Mouse (Mus musculus): ENCODE results near the gene Car9. TPM values are rescaled to one million over a fixed set of nuclear protein-coding genes. Genes with fewer than 3 reads are reported as not detected.
A peak's percentile ranks its signal among the peaks of the same experiment; 100 is the strongest.
"Not testable (repeated sequence)": the region's sequence is repeated elsewhere in the genome, so short reads cannot be mapped to it uniquely, and the experiment has no call there.

The Car9 gene
- total RNA-seq, 4 experiments from 2014 or later: 0.32 to 0.68 (median 0.56) TPM; not detected in 1

DNA sequence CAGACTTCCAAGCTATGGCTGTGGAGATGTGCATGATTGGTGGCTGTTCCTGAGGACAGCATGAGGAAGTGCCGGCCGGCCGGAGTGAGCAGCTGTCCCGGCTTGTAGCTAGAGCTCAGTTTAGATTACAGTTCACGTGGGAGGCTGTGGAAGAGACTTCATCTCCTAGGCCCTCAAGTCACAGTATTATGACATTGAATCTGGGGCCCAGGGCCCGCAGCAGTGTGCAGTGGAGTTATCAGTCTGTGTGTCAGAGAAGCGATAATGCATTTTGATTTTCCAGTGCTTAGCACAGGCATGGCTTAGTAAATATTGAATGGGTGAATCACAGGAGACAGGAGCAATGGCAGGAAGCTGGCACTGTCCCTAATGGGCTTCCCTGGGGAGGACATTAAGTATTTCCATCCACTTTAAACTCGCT lies 23.3 kb downstream of the Car9 start:
- DNase-seq: no peak

DNA sequence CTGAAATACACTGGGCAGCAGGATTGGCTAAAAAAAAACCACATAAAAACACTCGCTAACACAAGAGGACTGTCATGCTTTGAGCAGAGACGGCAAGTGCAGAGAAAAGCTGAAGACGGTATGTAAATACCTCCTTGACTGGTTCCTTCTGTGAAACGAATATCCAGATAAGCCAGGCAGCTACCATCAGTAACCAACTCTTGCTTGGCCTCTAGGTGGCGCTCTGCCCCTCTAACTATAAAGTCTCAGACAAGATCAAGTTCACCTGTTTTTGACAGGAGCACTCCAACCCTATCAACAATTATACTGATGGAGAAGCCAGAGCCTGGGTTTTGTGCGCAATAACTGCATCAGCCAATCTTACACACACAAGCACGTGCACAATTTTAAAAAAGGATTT lies 23.8 kb downstream of the Car9 start:
- no peak for DNase-seq

DNA sequence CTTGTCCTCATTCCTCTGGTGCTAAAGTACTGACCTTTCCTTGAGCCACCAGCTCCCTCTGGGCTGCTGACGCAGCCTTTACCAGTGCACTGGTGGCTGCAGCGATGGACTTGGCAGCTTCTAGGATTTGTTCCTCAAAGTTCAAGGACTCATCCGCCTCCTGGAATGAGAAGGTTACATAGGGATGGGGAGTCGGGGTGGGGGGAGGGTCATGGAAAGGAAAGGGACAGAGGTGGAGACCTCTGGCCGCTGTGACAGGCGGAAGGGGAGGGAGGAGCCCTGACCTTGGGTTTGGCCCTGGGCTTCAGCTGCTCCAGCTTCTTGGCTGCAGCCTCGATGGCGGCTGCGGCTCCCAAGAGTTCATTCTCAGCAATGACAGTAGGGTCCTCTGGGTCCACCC lies 26.5 kb downstream of the Car9 start:
- peak; percentile 88 for DNase-seq

DNA sequence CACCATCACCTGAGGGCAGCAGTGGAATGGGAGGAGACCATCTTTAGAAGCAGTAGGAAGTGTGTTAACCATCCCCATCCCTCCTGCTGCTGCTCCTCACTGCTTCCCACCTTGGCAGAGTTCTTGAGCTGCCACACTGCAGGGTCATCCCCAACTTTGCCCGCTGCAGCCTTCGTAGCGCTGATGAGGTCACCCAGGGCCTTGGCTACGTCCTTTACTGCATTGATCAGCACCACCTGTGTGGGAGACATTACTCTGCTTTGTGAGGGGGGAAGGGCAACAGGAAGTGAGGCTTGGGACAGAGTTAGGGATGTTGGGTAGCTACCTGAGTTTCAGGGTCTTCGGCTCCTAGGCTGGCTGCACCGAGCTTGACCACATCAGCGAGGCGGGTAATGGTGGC lies 28.9 kb downstream of the Car9 start:
- DNase-seq: no peak

DNA sequence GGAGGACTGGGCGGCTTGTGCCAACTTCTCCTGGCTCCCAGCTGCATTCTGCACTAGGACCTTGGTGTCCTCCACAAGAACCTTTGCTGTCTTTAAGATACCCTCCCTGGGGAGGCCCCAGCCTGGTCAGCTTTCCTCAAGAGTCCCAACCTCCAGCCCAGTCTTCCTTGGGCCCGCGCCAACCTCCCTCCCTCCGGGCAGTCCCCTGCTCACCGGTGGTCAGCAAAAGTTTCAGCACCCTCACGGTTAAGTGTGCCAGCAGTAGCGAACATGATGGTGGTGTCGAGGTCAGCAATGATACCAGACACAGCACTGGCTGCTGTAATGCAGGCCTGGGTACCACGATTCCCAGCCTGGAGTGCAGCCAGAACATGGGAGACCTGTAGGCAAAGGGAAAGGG lies 29.3 kb downstream of the Car9 start:
- DNase-seq: no peak

DNA sequence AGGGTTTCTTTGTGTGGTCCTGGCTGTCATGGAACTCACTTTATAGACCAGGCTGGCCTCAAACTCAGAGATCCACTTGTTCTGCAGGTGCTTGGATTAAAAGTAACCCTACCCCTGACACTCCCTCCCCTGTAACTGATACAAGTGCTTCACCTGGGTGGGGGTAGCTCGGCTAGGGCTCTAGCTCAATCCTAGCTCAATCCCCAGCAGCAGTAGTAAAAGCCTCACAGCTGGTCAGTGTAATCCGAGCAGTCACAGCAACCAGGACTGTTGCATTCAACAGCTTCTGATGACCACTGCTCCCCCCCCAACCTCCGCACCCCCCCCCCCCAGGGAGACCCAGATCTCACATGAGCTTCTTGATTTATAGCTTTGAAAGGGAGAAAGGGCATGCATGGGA lies 35.3 kb downstream of the Car9 start:
- DNase-seq: no peak

DNA sequence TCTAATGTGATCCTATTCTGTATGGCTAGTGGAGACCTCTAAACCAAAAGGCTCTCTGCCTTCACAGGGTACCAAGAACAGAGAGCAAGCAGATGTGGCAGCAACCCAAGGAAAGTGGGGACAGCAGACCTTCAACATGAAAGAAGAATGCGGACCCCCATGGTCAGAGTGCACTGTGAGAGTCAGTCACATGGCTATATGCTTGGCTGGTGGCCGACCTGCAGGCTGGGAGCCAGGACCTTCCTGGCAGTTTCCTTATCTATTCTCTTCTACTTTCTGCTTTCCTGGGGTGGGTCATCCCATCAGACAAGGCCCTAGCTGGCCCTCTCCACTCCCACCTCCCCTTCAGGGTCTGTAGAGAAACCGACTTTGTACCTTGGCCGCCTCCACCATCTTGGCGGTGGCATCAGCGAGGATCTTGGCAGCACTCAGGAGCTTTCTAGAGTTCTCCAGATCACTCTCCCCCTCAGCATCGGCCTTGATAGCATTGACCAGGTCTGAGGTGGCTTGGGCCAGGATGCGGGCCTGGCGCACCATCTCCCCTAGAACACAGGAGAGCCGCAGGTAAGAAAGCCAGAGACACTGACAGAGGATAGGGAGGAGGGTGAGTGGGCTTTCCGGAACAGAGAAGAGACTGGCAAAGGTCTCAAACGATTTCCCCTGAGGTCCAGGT lies 39.7 kb downstream of the Car9 start:
- DNase-seq: peak; percentile 70

DNA sequence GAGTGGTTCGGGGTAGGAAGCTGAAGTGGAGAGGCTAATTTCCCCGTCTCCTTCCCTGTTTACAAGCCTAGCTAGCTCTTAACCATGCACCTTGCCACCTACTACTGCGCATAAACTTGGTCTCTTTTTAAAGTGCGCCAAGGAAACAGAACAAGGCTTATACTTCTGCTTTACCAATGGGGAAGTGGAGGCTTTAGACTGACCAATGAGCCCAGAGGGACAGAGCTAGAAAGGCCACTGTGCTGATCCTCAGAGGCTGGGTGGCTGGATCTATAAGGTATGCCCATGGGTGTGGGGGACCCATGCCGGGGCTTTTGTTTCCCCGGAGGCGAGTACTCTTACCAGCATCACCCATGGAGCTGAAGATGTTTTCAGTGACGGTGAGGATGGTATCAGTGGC lies 40.4 kb downstream of the Car9 start:
- no peak for DNase-seq

DNA sequence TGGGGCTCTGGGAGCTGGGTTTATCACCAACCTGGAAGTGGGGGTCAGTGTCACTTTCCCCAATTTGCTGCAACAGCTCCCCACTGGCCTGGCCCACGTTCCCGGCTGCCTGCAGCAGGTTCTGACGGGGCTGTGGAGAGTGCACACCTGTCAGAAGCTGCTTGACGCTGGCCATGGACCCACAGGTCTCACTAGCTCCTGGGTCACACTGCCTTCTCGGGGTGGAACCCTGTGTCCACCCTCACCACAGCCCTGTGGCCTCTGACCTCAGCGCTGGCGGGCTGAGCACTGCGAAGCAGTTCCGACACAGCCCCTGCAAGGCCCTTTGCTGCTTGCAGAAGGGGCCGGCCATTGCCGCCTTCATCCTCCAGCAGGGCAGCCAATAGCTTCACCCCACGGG lies 42.3 kb downstream of the Car9 start:
- no peak for DNase-seq

DNA sequence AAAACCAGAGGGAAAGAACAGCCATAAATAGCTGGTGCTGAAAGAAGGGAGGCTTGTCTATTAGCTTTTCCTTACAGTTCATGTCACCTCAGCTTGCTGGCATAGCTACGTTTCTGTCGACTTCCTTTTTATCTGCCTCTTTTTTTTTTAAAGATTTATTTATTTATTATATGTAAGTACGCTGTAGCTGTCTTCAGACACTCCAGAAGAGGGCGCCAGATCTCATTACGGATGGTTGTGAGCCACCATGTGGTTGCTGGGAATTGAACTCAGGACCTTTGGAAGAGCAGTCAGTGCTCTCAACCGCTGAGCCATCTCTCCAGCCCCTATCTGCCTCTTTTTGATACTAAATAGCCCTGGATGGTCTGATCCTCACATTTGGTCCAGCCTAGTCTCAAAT lies 45.1 kb downstream of the Car9 start:
- not testable (repeated sequence) for DNase-seq

DNA sequence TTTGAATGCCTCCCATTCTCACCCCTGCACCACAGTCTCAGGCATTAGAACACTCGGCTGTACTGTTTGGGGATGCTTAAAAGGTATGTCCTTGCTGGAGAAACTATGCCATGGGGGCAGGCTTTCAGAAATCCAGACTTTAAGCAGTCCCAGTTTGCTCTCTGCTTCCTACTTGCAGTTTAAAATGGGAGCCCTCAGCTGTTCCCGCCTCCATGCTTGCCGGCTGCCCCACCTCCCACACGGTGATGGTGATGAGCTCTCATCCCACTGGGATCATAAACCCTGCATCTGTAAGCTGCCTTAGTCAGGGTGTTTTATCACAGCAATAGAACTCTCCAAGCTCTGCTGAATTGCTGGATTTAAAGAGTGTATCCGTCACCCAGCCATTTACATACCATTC lies 45.7 kb downstream of the Car9 start:
- DNase-seq: no peak

DNA sequence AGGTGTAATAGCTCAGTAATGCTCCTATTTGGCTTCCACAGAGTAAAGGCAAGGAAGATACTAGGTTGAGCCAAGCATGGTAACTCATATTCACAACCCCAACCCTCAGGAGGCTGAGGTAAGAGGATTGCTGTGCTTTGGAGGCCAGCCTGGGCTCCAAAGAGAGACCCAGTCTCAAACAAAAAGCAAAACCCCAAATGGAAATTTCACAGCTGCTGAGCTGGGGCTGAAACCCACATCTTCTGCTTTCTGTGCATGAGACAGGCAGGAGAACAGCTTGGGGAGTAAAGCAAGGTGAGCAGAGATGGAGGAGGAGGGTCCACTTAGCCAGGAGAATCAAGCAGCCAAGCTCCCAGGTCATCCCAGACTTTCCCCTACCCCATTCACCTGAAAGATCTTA lies 47.1 kb downstream of the Car9 start:
- no peak for DNase-seq

DNA sequence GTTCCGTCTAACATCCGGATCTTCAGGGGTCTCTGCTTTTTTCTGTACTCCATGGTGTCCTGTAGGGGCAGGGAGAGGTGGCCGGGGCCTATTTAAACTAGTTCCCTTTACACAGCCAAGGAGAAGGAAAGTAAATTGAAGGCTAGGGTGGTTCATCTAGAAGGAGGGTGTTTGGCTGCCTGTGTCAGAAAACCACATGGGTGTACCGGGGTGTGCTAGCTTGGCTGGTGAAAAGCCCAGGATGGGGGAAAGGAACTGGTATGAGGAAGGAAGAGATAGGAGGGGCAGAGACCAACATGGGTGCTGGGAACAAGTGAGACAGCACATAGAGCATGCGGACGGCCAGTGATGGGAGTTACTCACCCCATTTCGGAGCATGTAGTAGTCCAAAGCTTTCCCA lies 49.2 kb downstream of the Car9 start:
- DNase-seq: no peak

DNA sequence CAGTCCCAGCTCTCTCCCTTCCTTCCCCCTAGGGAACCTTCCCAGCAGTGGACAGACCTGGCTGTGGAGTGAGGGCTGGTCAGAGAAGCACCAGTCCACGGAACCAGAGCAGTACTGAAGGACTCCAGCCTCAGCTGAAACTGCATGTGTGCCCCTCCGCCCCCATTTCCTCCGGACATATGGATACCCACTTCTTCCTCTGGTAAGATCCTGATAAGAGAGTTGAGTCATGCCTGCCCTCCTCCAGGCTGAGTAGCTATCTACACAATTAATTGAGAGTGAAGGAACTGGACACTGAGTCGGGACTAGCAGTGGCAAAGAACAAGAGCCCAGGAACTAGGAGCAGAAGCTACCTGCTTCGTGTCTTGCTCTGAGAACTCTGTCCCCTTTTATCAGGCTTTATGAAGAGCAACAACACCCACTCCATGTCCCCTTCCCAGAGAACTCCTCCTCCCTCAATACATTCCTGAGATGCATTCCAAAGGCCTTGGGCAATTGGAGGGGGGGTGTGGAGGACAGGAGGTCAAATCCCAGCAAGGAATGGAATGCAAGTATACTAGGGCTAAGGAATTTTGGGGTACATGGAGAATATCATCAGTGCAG lies 51.4 kb downstream of the Car9 start:
- no peak for DNase-seq

DNA sequence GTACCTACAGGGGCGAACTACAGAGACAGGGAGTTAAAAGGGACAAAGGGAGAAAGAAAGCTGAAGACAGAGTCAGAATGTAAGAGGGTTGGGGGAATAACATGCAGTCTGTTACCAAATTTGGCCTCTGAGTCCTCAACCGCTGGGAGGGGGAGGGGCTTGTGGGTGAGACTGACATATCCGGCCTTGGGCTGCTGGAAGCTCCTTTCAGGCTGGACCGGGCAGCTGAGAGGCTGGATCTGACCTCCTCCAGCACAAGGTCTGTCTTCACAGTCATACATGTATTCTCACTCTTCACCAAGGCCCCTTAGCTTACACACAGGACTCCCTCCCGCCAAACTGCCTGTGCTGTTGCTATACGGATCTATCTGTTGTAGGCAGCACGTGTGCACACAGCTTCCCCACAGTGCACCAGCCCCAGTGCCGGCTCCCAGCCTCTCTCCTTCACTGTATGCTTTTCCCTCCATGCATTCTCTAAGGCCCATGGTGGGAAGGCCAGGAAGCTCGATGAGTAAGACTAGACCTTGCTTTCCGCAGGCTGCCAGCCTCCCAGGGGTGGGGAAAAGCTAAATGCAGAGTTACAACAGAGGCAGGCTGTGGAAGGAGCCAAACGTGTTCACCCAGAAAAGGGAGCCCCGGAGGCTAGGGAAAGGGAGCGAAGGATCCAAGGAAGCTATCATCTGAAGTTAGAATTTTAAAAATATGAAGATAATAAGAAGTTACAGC lies 52.0 kb downstream of the Car9 start:
- DNase-seq: peak; percentile 83

DNA sequence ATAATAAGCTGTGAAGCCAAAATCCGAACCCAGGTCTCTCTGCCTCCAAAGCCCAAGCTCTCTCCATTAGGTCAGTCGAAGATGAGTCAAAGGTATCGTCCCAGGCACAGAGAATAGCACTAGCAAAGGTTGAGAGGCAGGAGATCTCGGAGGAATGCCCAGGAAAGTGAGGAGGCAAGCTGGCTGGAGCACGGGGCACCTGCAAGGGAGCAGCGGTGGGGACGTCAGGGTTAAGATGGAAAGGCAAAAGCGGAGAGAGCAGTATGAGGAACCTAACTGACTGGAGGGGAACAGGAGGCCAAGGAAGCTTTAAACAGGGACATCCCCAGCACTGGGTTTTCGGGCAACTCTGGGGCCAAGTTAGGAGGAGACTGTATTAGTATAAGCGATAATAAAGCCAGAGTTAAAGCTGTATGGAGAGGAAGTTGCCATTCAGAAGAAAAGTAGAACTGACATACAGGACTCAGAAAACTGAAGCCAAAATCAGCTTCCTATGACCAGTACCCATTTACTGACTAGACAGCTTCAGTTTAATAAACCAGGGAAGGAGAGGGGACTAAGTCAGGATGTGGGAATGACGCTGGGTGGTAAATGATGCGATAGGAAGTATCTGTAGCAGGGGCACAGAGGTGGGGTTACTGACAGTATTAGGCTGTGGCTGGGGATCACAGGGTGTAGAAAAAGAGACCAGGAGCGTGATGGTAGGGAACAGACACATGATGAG lies 52.9 kb downstream of the Car9 start:
- no peak for DNase-seq

DNA sequence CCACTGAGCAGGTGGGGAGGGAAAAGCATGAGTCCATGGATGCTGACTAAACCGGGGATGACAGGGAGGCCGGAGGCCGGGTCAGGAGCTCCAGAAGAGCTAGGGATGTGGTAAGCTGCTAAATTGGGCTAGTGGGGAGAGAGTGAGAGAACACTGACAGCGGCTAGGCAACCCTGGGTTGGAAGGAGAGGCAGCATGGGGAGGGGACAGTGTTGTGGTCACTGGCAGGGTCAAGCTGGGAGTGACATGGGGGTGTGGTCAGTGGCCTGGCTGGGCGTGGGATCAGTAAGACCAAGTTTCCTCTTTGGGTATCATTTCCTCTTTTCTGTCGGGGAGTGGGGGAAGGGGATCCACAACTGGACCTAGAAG lies 53.5 kb downstream of the Car9 start:
- DNase-seq: peak; percentile 69

DNA sequence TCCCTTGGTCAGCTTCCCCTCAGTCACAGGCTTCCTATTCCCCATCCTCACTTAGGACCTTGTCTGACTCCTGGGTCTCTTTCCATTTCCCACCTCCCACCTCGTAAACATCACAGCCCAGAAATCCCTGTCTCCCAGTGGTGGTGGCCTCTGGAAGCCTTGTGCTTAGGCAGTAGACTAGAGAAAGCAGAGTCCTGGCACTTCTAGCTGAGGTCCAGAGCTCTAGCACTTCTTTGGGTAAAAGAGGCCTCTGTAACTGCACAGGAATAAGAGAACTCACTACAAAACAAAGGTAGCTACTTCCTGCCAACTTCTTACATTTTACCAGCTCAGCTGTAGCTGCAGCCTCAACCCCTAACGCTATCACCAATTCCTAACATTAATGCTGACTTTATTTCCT lies 54.2 kb downstream of the Car9 start:
- no peak for DNase-seq

DNA sequence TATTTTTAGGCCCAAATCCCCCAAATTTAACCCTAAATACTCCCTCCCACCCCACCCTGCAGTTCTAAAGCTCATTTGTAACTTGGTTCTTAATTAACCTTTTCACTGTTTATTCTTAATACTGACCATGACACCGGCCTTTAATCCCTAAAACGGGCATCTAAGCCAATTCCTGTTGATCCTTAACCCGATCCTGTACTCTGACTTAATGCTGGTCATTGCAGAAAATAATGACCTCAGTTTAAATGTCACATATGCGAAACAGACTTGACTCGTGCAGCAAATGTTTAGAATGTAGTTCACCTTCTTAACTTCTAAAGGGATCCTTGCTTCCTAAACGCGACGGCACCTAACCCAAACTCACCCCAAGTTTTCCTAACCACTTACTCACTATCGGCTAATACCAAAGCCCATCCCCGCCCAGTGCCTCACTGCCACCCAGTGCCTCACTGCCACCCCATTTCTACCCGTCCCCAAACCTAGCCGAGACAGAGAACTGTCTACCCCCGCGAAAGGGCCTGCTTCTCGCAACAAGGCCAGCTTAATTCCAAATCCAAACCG lies 54.8 kb downstream of the Car9 start:
- DNase-seq: no peak

DNA sequence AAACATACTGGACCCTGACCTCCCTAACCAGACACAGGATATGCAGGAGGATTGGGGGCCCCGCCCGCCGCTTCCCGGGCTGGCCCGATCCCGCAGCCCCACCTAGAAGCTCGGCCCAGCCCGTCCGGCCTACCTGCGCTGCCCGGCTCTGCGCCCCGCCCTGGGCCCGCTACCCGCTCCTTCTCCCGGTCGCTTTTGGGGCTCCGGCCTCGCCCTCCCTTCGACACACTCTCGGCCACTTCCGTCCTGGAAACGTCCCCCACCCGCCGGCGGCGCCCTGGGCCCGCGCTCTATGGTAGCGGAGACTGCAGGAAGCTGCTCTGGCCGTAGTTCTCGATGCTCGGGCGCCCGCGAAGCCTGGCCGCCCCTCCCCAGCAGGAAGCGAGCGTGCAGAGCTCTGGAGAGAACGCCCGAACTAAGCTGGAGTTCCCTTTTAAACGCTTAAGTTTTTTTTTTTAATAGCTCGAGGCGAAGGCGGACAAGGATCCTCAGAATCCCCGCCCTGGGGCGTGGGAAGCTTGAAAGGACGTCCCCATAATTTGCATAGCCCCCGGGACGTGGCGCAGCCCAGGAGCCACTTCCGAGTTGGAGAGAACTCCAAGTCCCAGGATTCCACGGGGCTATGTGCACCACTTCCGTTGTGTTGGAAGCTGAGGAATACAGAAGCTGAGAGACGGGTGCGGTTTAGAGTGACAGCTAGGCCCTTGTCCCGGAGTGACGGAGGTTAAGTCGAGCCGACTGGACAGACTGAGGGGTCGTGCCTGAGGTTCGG lies 55.4 kb downstream of the Car9 start, which contains the start of the genes Creb3 and Tln1:
Gene Creb3 (plus strand): TSS at position 336 of the 772 bp plus-strand sequence.
Gene Tln1 (minus strand): TSS at position 695 of the 772 bp plus-strand sequence.
- peak; percentile 97 for DNase-seq

DNA sequence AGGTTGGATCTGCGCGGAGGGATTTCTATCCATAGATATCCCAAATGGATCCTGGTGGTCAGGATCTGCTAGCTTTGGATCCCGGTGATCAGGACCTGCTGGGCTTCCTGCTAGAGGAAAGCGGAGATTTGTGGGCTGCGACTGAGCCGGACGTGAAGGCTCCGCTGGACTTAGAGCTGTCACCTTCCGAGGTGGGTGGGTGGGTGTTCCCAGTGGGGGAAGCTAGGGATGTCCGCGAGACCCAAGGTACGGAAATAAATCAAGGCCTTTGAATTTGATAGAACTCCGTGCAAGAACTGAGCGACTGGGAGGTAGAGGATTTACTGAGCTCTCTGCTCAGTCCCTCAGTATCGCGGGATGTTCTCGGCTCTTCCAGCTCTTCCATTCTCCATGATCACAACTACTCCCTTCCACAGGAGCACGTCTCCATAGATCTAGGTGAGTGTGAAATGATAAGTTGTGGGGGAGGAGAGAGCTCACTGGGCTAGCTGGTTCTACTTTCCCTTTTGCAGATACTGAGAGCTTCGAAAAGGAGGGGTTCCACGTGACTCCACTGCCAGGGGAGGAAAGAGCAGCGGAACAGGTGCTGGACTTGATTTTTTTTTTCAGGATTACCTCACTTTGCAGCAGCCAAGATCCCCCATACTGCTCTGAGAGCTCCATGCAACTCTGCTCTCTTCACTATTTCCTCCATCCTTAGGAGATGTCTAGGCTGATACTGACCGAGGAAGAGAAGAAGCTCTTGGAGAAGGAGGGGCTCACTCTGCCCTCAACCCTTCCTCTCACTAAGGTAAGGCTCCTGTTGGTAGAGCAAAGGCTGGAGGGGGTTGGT lies 56.2 kb downstream of the Car9 start:
- no peak for DNase-seq
